Mouse (Mus musculus) kidney, adult 2 months (tissue): Measurements from ENCODE around the gene 4931414P19Rik.

Experiments
- CTCF ChIP-seq: fragments of 200-500 bp; conservative IDR thresholded peaks from 2 replicates; pipeline ENCODE4 v1.5.1; 2011; ENCODE audit warnings: low read depth, mild to moderate bottlenecking, control low read depth, low read length, moderate library complexity, mixed read lengths; ENCODE audit not compliant: insufficient read depth, insufficient read length
- POLR2A ChIP-seq: fragments of 200-500 bp; IDR thresholded peaks from one replicate; pipeline ENCODE4 v1.6.1; 2011; ENCODE audit warnings: low read depth, low read length, control low read depth

- no peak for TF ChIP-seq CTCF
- no peak for TF ChIP-seq POLR2A
Measured at GRCm38 (mm10) chr14:54557330-54557729, 48.5 kb downstream of the 4931414P19Rik start.
